Comparison of ENCODE assay signal across 10 mouse cellular contexts in genomic region chr2:24416668-24417067, GRCm38 (mm10). TPM values are rescaled to one million over a fixed set of nuclear protein-coding genes. Genes with fewer than 3 reads are reported as not detected.
DNase-seq lines count a peak whose midpoint lies in the region; ATAC-seq and TF ChIP-seq lines count a peak whose summit lies in the region.
"Had no signal": no experiment of that assay in that cellular context is flagged by ENCODE, and none has a peak within 500 bp of the region (broad histone marks: within the 10 kb centered on the region; RNA-seq: fewer than 3 reads in every experiment).

No protein-coding gene starts in this region.

- no peak overlapping the region for H3K4me2 ChIP-seq in intestine, embryonic 15.5 days (replicated peaks)
- H3K4me2 ChIP-seq in intestine, postnatal 0 days (replicated peaks; ENCODE audit: low read depth) = no peak overlapping the region
- H3K4me2 ChIP-seq in forebrain, postnatal 0 days (ENCODE audit: low read depth) = no peak overlapping the region
- no peak overlapping the region for H3K4me2 ChIP-seq in lung, postnatal 0 days (replicated peaks; ENCODE audit: low read depth, low read length)
- H3K4me2 ChIP-seq: heart, embryonic 13.5 days; liver, embryonic 13.5 days had no signal

- no peak overlapping the region for H3K27ac ChIP-seq in intestine, embryonic 15.5 days
- no peak overlapping the region for H3K27ac ChIP-seq in intestine, postnatal 0 days (ENCODE audit: low read depth, low read length)
- H3K27ac ChIP-seq in forebrain, postnatal 0 days (ENCODE audit: low read depth, low read length) = no peak overlapping the region
- H3K27ac ChIP-seq in lung, postnatal 0 days (ENCODE audit: low read length) = no peak overlapping the region
- H3K27ac ChIP-seq: heart, embryonic 13.5 days; liver, embryonic 13.5 days had no signal

- no peak for TF ChIP-seq CTCF in intestine, postnatal 0 days (IDR thresholded peaks at IDR 0.05; ENCODE audit: low read depth)
- TF ChIP-seq CTCF in forebrain, postnatal 0 days (IDR thresholded peaks at IDR 0.05; ENCODE audit: low read depth) = no peak
- no peak for TF ChIP-seq CTCF in lung, postnatal 0 days (IDR thresholded peaks at IDR 0.05)

- no peak overlapping the region for H3K9ac ChIP-seq in intestine, embryonic 15.5 days
- H3K9ac ChIP-seq in intestine, postnatal 0 days (ENCODE audit: low read depth, low read length) = no peak overlapping the region
- no peak overlapping the region for H3K9ac ChIP-seq in forebrain, postnatal 0 days
- H3K9ac ChIP-seq in lung, postnatal 0 days (replicated peaks; ENCODE audit: low read depth) = no peak overlapping the region
- H3K9ac ChIP-seq: heart, embryonic 13.5 days; liver, embryonic 13.5 days had no signal

- no peaks in the 10 kb centered on the region for H3K27me3 ChIP-seq in intestine, embryonic 15.5 days (replicated peaks)
- no peaks in the 10 kb centered on the region for H3K27me3 ChIP-seq in intestine, postnatal 0 days (replicated peaks; ENCODE audit: control insufficient read depth, insufficient read depth, low read length)
- H3K27me3 ChIP-seq in forebrain, postnatal 0 days (ENCODE audit: insufficient read depth, low read length) = no peaks in the 10 kb centered on the region
- no peaks in the 10 kb centered on the region for H3K27me3 ChIP-seq in lung, postnatal 0 days (replicated peaks; ENCODE audit: insufficient read depth, low read length)

- no peaks in the 10 kb centered on the region for H3K9me3 ChIP-seq in intestine, embryonic 15.5 days
- no peaks in the 10 kb centered on the region for H3K9me3 ChIP-seq in intestine, postnatal 0 days (ENCODE audit: control insufficient read depth)
- no peaks in the 10 kb centered on the region for H3K9me3 ChIP-seq in forebrain, postnatal 0 days (ENCODE audit: low read length)
- no peaks in the 10 kb centered on the region for H3K9me3 ChIP-seq in lung, postnatal 0 days (ENCODE audit: low read length)
- H3K9me3 ChIP-seq: heart, embryonic 13.5 days; liver, embryonic 13.5 days had no signal

- WGBS in intestine, embryonic 15.5 days = 29% methylated on average over 9 of the region's 9 CpGs
- 43% methylated on average over 9 of the region's 9 CpGs for WGBS in intestine, postnatal 0 days
- WGBS in forebrain, postnatal 0 days = 5% methylated on average over 9 of the region's 9 CpGs
- 12% methylated on average over 9 of the region's 9 CpGs for WGBS in lung, postnatal 0 days

- no peak overlapping the region for H3K4me3 ChIP-seq in intestine, embryonic 15.5 days (replicated peaks)
- H3K4me3 ChIP-seq in intestine, postnatal 0 days (ENCODE audit: low read depth, low read length) = no peak overlapping the region
- no peak overlapping the region for H3K4me3 ChIP-seq in forebrain, postnatal 0 days (ENCODE audit: low read depth, low read length)
- H3K4me3 ChIP-seq in lung, postnatal 0 days (ENCODE audit: low read depth, low read length) = no peak overlapping the region
- H3K4me3 ChIP-seq: heart, embryonic 13.5 days; liver, embryonic 13.5 days had no signal

- TF ChIP-seq EP300 in lung, postnatal 0 days (IDR thresholded peaks at IDR 0.05) = no peak

- no peaks in the 10 kb centered on the region for H3K36me3 ChIP-seq in intestine, embryonic 15.5 days
- no peaks in the 10 kb centered on the region for H3K36me3 ChIP-seq in intestine, postnatal 0 days (ENCODE audit: control insufficient read depth, insufficient read depth)
- H3K36me3 ChIP-seq in forebrain, postnatal 0 days (ENCODE audit: insufficient read depth) = no peaks in the 10 kb centered on the region
- no peaks in the 10 kb centered on the region for H3K36me3 ChIP-seq in lung, postnatal 0 days (ENCODE audit: insufficient read depth, low read length)
- H3K36me3 ChIP-seq: heart, embryonic 13.5 days; liver, embryonic 13.5 days had no signal

- peaks cover 20% of the 10 kb centered on the region for H3K4me1 ChIP-seq in intestine, embryonic 15.5 days (replicated peaks)
- H3K4me1 ChIP-seq in intestine, postnatal 0 days (replicated peaks; ENCODE audit: control insufficient read depth, insufficient read depth, low read length) = peaks cover 3% of the 10 kb centered on the region; the same call in 1 of the 2 replicates
- no peaks in the 10 kb centered on the region for H3K4me1 ChIP-seq in forebrain, postnatal 0 days (ENCODE audit: insufficient read depth)
- no peaks in the 10 kb centered on the region for H3K4me1 ChIP-seq in lung, postnatal 0 days (ENCODE audit: insufficient read depth, low read depth, low read length)
- H3K4me1 ChIP-seq: heart, embryonic 13.5 days; liver, embryonic 13.5 days had no signal

- DNase-seq in forebrain, postnatal 0 days = peak; percentile 13
- DNase-seq in kidney, postnatal 14 days = peak; percentile 63
- peak; percentile 25 for DNase-seq in ovary, adult 18-20 months (ENCODE audit: low spot score)
- DNase-seq in spleen, postnatal 10 days (ENCODE audit: low spot score in 2 of 2) = no peak
- no peak for DNase-seq in lung, postnatal 0 days (ENCODE audit: low spot score)
- DNase-seq in cerebellum, postnatal 36 days = no peak
- DNase-seq: liver, embryonic 13.5 days had no signal

- ATAC-seq in intestine, embryonic 15.5 days = peak; percentile 36; the same call in 1 of the 2 replicates
- no peak for ATAC-seq in intestine, postnatal 0 days
- ATAC-seq in forebrain, postnatal 0 days = peak; percentile 82
- no peak for ATAC-seq in lung, postnatal 0 days

RNA-seq across cellular contexts. Expression of gene Psd4, which starts 49.3 kb away (rescaled TPM):
- polyA plus RNA-seq in intestine, embryonic 15.5 days (2015; fragmentation: Nextera tagmentation; extraction: Ambion mirVana) = 5.5 and 6.3 TPM in 2 replicates
- 5.2 and 5.4 TPM in 2 replicates for polyA plus RNA-seq in intestine, postnatal 0 days (2015; fragmentation: Nextera tagmentation; extraction: Ambion mirVana)
- total RNA-seq in forebrain, postnatal 0 days (2014; rRNA removed) = 0.77 and 1.00 TPM in 2 replicates
- polyA plus RNA-seq in forebrain, postnatal 0 days (2015; fragmentation: Nextera tagmentation; extraction: Ambion mirVana) = 0.34 and 0.48 TPM in 2 replicates
- polyA plus RNA-seq in lung, postnatal 0 days (2015; fragmentation: Nextera tagmentation; extraction: Ambion mirVana) = 2.6 and 3.0 TPM in 2 replicates

RNA-seq across cellular contexts. Expression of gene Pax8, which starts 58.7 kb away (rescaled TPM):
- polyA plus RNA-seq in intestine, embryonic 15.5 days (2015; fragmentation: Nextera tagmentation; extraction: Ambion mirVana) = 0.73 and 1.1 TPM in 2 replicates
- 0.52 and 0.64 TPM in 2 replicates for polyA plus RNA-seq in intestine, postnatal 0 days (2015; fragmentation: Nextera tagmentation; extraction: Ambion mirVana)
- total RNA-seq in forebrain, postnatal 0 days (2014; rRNA removed) = not detected in 2 replicates
- polyA plus RNA-seq in forebrain, postnatal 0 days (2015; fragmentation: Nextera tagmentation; extraction: Ambion mirVana) = 0.18 and 0.19 TPM in 2 replicates
- not detected in 2 replicates for polyA plus RNA-seq in lung, postnatal 0 days (2015; fragmentation: Nextera tagmentation; extraction: Ambion mirVana)

Comparison
In these comparisons a context has a peak if more than half of its experiments do, and no peak if none do; other contexts are left out.
1. ATAC-seq: peak in intestine, embryonic 15.5 days (single experiment) and forebrain, postnatal 0 days (single experiment); none in intestine, postnatal 0 days (single experiment) and lung, postnatal 0 days (single experiment).
2. DNase-seq: peak in forebrain, postnatal 0 days (single experiment), kidney, postnatal 14 days (single experiment) and ovary, adult 18-20 months (single experiment); none in spleen, postnatal 10 days (0 of 2), lung, postnatal 0 days (single experiment) and cerebellum, postnatal 36 days (0 of 2).